Comparison of ENCODE assay signal across 9 mouse cellular contexts in the genomic region with DNA sequence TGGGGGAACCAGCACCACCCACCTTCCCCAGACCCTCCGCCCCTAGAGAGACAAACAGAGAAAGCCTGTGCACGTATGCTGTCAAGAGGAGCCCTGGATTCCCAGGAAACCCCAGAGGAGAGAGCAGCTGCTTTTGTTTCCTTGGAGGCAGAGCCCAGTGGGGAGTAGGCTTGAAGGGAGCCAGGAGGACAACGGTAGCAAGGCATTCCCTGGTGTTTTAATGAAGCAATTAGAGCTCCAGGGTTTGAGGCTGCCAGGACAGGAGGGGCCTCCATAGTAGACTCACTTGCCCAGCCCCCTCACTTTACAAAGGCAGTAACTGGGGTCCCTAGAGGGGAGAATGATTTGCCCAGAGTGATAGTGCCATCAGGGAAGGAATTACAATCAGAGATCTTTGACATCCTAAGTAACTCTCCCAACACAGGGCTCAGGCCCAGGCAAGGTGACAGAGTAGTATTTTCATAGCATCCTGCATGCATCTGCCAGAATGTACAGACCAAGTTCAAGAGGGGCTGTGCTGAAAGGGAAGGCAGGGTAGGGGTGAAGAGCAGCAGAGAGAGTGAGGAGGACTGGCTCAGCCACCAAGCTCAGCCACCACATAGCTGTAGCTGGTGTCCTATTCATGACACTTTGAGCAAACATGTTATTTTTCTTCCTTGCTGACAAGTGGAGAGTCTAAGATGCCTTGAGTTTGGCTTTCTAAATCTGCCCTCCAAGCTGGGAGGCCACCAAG.
DNase-seq lines count a peak whose midpoint lies in the region.
"Had no signal": no experiment of that assay in that cellular context is flagged by ENCODE, and none has a peak within 500 bp of the region (broad histone marks: within the 10 kb centered on the region; RNA-seq: fewer than 3 reads in every experiment).

No protein-coding gene starts in this region.

- DNase-seq in 3T3-L1 (ENCODE audit: low read depth, low spot score), result peak; percentile 4
- peak; percentile 39 for DNase-seq in brain, embryonic 18.5 days (ENCODE audit: low read depth, low spot score)
- DNase-seq in frontal cortex, postnatal 10 days (ENCODE audit: low spot score in 2 of 2), result peak; percentile 22 to 54
- DNase-seq in midbrain, embryonic 10.5 days (ENCODE audit: low spot score), result peak; percentile 52
- no peak for DNase-seq in urinary bladder, postnatal 14 days (ENCODE audit: low spot score)
- no peak for DNase-seq in adipocyte (ENCODE audit: low spot score)
- no peak for DNase-seq in cerebellum, adult 11-12 months
- no peak for DNase-seq in thymus, postnatal 10 days (ENCODE audit: low spot score in 2 of 2)

- no peaks in the 10 kb centered on the region for H3K27me3 ChIP-seq in midbrain, embryonic 10.5 days (ENCODE audit: low read depth, poor library complexity, severe bottlenecking)

- WGBS in midbrain, embryonic 10.5 days, result 5% methylated on average over 3 of the region's 3 CpGs

- H3K9me3 ChIP-seq in midbrain, embryonic 10.5 days (replicated peaks), result no peaks in the 10 kb centered on the region

- peaks cover 26% of the 10 kb centered on the region for H3K4me1 ChIP-seq in midbrain, embryonic 10.5 days

- H3K4me3 ChIP-seq in midbrain, embryonic 10.5 days, result no peak overlapping the region

- no peaks in the 10 kb centered on the region for H3K36me3 ChIP-seq in midbrain, embryonic 10.5 days

- peak overlapping the region; percentile 84 for H3K27ac ChIP-seq in midbrain, embryonic 10.5 days (replicated peaks)
- H3K27ac ChIP-seq: macrophage had no signal

Comparison
In these comparisons a context has a peak if more than half of its experiments do, and no peak if none do; other contexts are left out.
1. DNase-seq: peak in 3T3-L1 (single experiment), brain, embryonic 18.5 days (single experiment), frontal cortex, postnatal 10 days (2 of 2) and midbrain, embryonic 10.5 days (single experiment); none in urinary bladder, postnatal 14 days (single experiment), adipocyte (single experiment), cerebellum, adult 11-12 months (single experiment) and thymus, postnatal 10 days (0 of 2).